Mouse (Mus musculus) heart, embryonic 13.5 days (tissue): Measurements from ENCODE around the gene Scn8a. TPM values are rescaled to one million over a fixed set of nuclear protein-coding genes. Genes with fewer than 3 reads are reported as not detected.
A peak's percentile ranks its signal among the peaks of the same experiment; 100 is the strongest.

Experiments used
- ATAC-seq: fragments of 200-750 bp; cut with Nextera tagmentation; 2 replicates; pipeline ENCODE4 v1.8.0; 2017; ENCODE audit warnings: moderate TSS enrichment; ENCODE audit not compliant: insufficient number of reproducible peaks, low FRiP score, low TSS enrichment; ENCODE audit errors: extremely low read depth
- H3K27ac ChIP-seq: fragments of 300-500 bp; sonication (generic); replicated peaks from 2 replicates; pipeline ENCODE4 v1.5.1; 2015; ENCODE audit warnings: moderate library complexity, mild to moderate bottlenecking, inconsistent platforms
- H3K27me3 ChIP-seq: fragments of 300-500 bp; sonication (generic); replicated peaks from 2 replicates; pipeline ENCODE4 v1.6.1; 2015; ENCODE audit warnings: mild to moderate bottlenecking, inconsistent platforms
- H3K36me3 ChIP-seq: fragments of 300-500 bp; sonication (generic); 2 replicates; pipeline ENCODE4 v1.6.1; 2015; ENCODE audit warnings: mild to moderate bottlenecking, inconsistent platforms
- H3K4me1 ChIP-seq: fragments of 300-500 bp; sonication (generic); 2 replicates; pipeline ENCODE4 v1.6.1; 2015; ENCODE audit warnings: inconsistent platforms
- H3K4me2 ChIP-seq: fragments of 300-500 bp; sonication (generic); 2 replicates; pipeline ENCODE4 v1.6.1; 2015; ENCODE audit warnings: inconsistent platforms, mild to moderate bottlenecking, moderate library complexity
- H3K4me3 ChIP-seq: fragments of 300-500 bp; sonication (generic); 2 replicates; pipeline ENCODE4 v1.5.1; 2015; ENCODE audit warnings: moderate library complexity, mild to moderate bottlenecking, inconsistent platforms
- H3K9ac ChIP-seq: fragments of 300-500 bp; sonication (generic); 2 replicates; pipeline ENCODE4 v1.6.1; 2015; ENCODE audit warnings: inconsistent platforms, mild to moderate bottlenecking, moderate library complexity
- H3K9me3 ChIP-seq: fragments of 300-500 bp; sonication (generic); 2 replicates; pipeline ENCODE4 v1.6.1; 2016; ENCODE audit warnings: inconsistent platforms
- WGBS: fragments of 180-500 bp; shearing (Covaris S2); methylation state at CpG from one replicate; pipeline ENCODE4 v1.1.7; 2015; ENCODE audit warnings: mixed read lengths; 5-methylcytosine and 5-hydroxymethylcytosine counted together
- polyA plus RNA-seq: library from polyadenylated mRNA; unstranded; fragments of >200 nt; fragmentation: Nextera tagmentation; extraction: Ambion mirVana; gene quantifications from 2 replicates; pipeline ENCODE4 v1.2.1, GENCODE M21; 2015

Scn8a gene
- polyA plus RNA-seq, 1 experiment from 2014 or later, result 0.88 TPM

DNA sequence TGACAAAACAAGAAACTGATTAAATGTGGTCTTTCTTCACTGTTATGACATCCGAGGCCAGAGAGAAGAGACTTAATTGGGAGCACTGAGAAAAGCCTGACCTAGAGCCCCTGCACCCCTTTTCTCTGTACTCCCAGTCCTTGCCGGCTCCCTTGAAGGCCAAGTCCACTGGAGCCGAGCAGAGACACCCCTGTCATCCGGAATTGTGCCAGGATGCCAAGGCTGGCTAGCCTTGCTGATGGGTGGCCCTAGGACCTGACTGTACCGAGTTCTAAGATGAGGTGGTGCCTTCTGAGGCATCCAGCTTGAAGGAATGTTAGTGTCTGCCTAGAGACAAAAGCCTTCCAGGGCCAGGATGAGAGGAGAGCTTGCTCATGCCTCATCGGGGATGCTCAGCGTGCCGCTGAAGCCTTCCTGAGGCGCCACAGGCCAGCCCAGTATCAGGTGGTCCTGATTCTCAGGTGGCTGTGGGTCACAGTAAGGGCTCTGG lies 210.4 kb downstream of the Scn8a start:
- no peak for ATAC-seq
- Histone ChIP-seq H3K27me3 (peaks cover 43% of the 10 kb centered on the region), H3K9ac (no peak overlapping the region), H3K4me2 (no peak overlapping the region), H3K27ac (no peak overlapping the region), H3K36me3 (no peaks in the 10 kb centered on the region), H3K4me3 (no peak overlapping the region), H3K4me1 (peaks cover 43% of the 10 kb centered on the region), H3K9me3 (no peaks in the 10 kb centered on the region)
- WGBS, result 82% methylated on average over 9 of the region's 9 CpGs

- Histone ChIP-seq H3K4me1 (peaks cover 33% of the 10 kb centered on the region), H3K4me2 (no peak overlapping the region), H3K27me3 (peaks cover 33% of the 10 kb centered on the region), H3K9ac (no peak overlapping the region), H3K36me3 (no peaks in the 10 kb centered on the region), H3K9me3 (no peaks in the 10 kb centered on the region), H3K27ac (no peak overlapping the region), H3K4me3 (no peak overlapping the region)
- WGBS, result 76% methylated on average over 7 of the region's 7 CpGs
- ATAC-seq, result no peak
These were observed 211.4 kb downstream of the Scn8a start for GRCm38 (mm10) chr15:101081035-101081548.

DNA sequence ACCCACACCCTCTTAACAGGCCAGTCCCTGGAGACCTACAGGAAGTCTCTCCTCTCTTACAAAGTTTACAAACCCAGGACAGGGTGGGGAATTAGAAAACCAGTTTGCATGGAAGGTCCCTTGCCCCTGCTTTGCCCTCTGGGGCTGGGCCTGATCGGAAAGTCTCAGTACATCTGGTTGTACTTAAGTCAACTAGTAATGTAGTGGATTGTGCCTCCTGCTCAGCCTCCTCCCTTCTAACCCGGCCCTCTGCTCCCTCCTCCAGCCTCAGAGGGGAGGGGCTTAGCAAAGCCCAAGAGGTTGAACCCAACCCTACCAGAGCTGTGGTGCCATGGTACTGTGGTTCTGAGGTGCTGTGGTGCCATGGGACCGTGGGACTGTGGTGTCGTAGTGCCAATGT lies 212.6 kb downstream of the Scn8a start:
- WGBS, result 50% methylated on average over 4 of the region's 4 CpGs
- Histone ChIP-seq H3K36me3 (no peaks in the 10 kb centered on the region), H3K27ac (no peak overlapping the region), H3K4me1 (peaks cover 22% of the 10 kb centered on the region), H3K4me2 (no peak overlapping the region), H3K9ac (no peak overlapping the region), H3K9me3 (no peaks in the 10 kb centered on the region), H3K27me3 (peaks cover 23% of the 10 kb centered on the region), H3K4me3 (no peak overlapping the region)
- ATAC-seq, result no peak

- Histone ChIP-seq H3K4me3 (no peak overlapping the region), H3K36me3 (no peaks in the 10 kb centered on the region), H3K27ac (no peak overlapping the region), H3K9me3 (no peaks in the 10 kb centered on the region), H3K27me3 (peaks cover 13% of the 10 kb centered on the region; the same call in 1 of the 2 replicates), H3K9ac (no peak overlapping the region), H3K4me1 (peaks cover 4% of the 10 kb centered on the region; the same call in 1 of the 2 replicates), H3K4me2 (no peak overlapping the region)
- WGBS, result 60% methylated on average over 10 of the region's 10 CpGs
- no peak for ATAC-seq
These were observed 214.8 kb downstream of the Scn8a start for GRCm38 (mm10) chr15:101084499-101084898.

DNA sequence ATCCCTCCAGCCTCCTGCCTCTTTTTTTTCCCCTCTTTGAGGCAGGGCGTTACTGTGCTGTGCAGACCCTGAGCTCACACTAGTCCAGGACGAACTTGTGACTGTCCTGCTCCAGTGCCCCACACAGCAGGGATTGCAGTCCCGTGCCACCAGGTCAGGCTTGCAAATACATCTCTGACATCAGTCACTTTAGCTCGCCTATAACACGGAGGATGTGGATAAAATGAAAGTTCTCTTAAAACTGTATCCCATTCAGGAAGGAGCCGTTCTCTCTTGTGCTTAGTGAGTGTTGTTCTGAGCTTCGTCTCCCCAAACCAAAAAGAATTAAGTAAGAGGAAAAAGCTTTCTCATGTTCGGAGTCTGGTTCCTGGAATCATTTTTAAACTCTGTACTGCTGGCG lies 216.8 kb downstream of the Scn8a start:
- H3K4me1 ChIP-seq, result no peaks in the 10 kb centered on the region; the same call in 1 of the 2 replicates
- WGBS, result 73% methylated on average over 9 of the region's 9 CpGs

GRCm38 (mm10) chr15:101086956-101087355 lies 217.3 kb downstream of the Scn8a start:
- no peak for ATAC-seq
- Histone ChIP-seq H3K9ac (no peak overlapping the region), H3K27me3 (peaks cover 7% of the 10 kb centered on the region), H3K4me2 (no peak overlapping the region), H3K4me3 (no peak overlapping the region), H3K4me1 (no peaks in the 10 kb centered on the region; the same call in 1 of the 2 replicates), H3K36me3 (no peaks in the 10 kb centered on the region), H3K9me3 (no peaks in the 10 kb centered on the region), H3K27ac (no peak overlapping the region)
- 66% methylated on average over 3 of the region's 3 CpGs for WGBS

More for the DNA sequence above, 216.8 kb downstream of the Scn8a start:
- ATAC-seq, result no peak
- H3K9me3 ChIP-seq, result no peaks in the 10 kb centered on the region
- no peaks in the 10 kb centered on the region for H3K36me3 ChIP-seq
- no peak overlapping the region for H3K4me3 ChIP-seq
- H3K27me3 ChIP-seq, result 0 out of 2 replicates have a peak, but pooled peaks cover 4% of the 10 kb centered on the region
- H3K9ac ChIP-seq, result no peak overlapping the region
- H3K27ac ChIP-seq, result no peak overlapping the region
- no peak overlapping the region for H3K4me2 ChIP-seq

GRCm38 (mm10) chr15:101088291-101088690 lies 218.6 kb downstream of the Scn8a start:
- Histone ChIP-seq H3K4me1 (peaks cover 10% of the 10 kb centered on the region; the same call in 1 of the 2 replicates), H3K27ac (no peak overlapping the region), H3K4me2 (no peak overlapping the region), H3K9ac (no peak overlapping the region), H3K27me3 (peaks cover 19% of the 10 kb centered on the region), H3K36me3 (no peaks in the 10 kb centered on the region), H3K4me3 (no peak overlapping the region), H3K9me3 (no peaks in the 10 kb centered on the region)
- 62% methylated on average over 4 of the region's 4 CpGs for WGBS
- ATAC-seq, result no peak

- Histone ChIP-seq H3K27ac (no peak overlapping the region), H3K9ac (no peak overlapping the region), H3K27me3 (peaks cover 27% of the 10 kb centered on the region), H3K4me1 (peaks cover 20% of the 10 kb centered on the region), H3K4me3 (no peak overlapping the region), H3K9me3 (no peaks in the 10 kb centered on the region), H3K4me2 (no peak overlapping the region), H3K36me3 (no peaks in the 10 kb centered on the region)
- whole genome bisulfite sequencing, result 81% methylated on average over 8 of the region's 8 CpGs
- no peak for ATAC-seq
These were observed 221.9 kb downstream of the Scn8a start for GRCm38 (mm10) chr15:101091551-101091950.

DNA sequence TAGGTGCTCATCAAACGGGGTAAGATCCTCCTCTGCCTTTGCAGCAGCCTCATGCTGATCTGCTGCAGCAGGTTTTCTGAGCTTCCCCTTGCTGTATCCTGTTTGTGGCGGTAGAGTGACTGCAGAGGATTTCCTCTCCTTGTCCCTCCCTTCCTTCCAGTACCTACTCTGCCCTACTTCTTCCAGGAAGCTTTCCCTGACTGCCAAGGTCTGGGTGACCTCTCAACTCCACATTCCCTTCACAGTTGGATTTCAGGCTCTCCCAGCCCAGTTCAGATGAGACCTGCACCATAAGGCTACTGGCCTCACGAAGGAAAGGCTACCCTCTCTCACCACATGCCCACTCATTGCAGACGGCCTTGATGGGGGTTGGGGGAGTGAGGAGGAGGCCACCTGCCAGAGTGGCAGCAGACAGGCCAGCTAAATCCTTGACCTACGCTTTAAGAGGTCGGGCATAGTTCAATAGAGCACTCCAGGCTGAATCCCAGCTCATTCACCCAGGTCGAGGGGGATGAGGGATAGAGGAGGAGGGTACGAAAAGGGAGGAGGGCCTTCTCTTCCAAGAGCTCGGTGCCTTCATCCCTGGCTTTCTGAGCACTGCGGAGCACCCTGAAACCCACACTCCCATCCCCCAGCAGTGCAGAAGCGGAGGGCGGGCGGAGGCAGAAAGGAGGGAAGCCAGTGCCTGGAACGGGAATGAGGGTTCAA lies 222.6 kb downstream of the Scn8a start:
- H3K9me3 ChIP-seq, result no peaks in the 10 kb centered on the region
- H3K27ac ChIP-seq, result no peak overlapping the region
- peaks cover 20% of the 10 kb centered on the region for H3K4me1 ChIP-seq
- 42% methylated on average over 14 of the region's 14 CpGs for WGBS
- H3K9ac ChIP-seq, result no peak overlapping the region
- no peaks in the 10 kb centered on the region for H3K36me3 ChIP-seq
- ATAC-seq, result no peak
- H3K4me3 ChIP-seq, result peak overlapping the region; percentile 2; the same call in 1 of the 2 replicates
- H3K27me3 ChIP-seq, result peaks cover 32% of the 10 kb centered on the region
- peak overlapping the region; percentile 13; the same call in 1 of the 2 replicates for H3K4me2 ChIP-seq

GRCm38 (mm10) chr15:101092829-101093648 lies 223.4 kb downstream of the Scn8a start:
- H3K4me3 ChIP-seq, result peak overlapping the region; percentile 2; the same call in 1 of the 2 replicates
- no peaks in the 10 kb centered on the region for H3K36me3 ChIP-seq
- no peak overlapping the region for H3K9ac ChIP-seq
- 21% methylated on average over 25 of the region's 25 CpGs for WGBS
- peaks cover 40% of the 10 kb centered on the region for H3K27me3 ChIP-seq
- no peak for ATAC-seq
- H3K4me1 ChIP-seq, result peaks cover 25% of the 10 kb centered on the region
- no peaks in the 10 kb centered on the region for H3K9me3 ChIP-seq
- H3K4me2 ChIP-seq, result peak overlapping the region; percentile 13
- no peak overlapping the region for H3K27ac ChIP-seq

DNA sequence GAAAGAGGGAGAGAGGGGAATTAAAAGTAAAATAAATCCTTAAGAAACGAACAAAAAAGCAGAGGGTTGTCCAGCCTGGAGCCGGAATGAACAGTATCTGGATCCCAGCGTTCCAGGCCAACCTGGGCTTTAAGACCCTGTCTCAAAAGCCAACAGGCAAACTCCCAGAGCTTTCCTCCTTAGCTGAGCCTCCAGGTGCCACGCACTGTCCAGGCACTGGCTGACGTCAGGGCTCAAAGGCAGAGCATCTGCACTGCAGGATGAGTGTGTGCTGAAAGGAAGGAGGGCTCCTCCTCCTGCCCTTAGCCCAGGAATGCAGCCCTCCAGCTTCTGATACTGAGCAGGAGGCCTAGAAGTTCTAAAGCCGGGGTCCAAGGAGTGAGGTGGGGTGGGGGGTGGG lies 224.3 kb downstream of the Scn8a start:
- WGBS, result 39% methylated on average over 6 of the region's 6 CpGs
- H3K4me3 ChIP-seq, result no peak overlapping the region
- peaks cover 29% of the 10 kb centered on the region for H3K4me1 ChIP-seq
- H3K36me3 ChIP-seq, result no peaks in the 10 kb centered on the region
- no peak for ATAC-seq
- no peak overlapping the region for H3K9ac ChIP-seq
- H3K4me2 ChIP-seq, result no peak overlapping the region
- H3K27ac ChIP-seq, result no peak overlapping the region
- no peaks in the 10 kb centered on the region for H3K9me3 ChIP-seq
- peaks cover 49% of the 10 kb centered on the region for H3K27me3 ChIP-seq
